Mouse (Mus musculus): ENCODE data around the gene M1ap. TPM values are rescaled to one million over a fixed set of nuclear protein-coding genes. Genes with fewer than 3 reads are reported as not detected.
A peak's percentile ranks its signal among the peaks of the same experiment; 100 is the strongest.

M1ap gene
- polyA plus RNA-seq, 1 experiment from 2014 or later: 8.2 TPM

GRCm38 (mm10) chr6:82913336-82914247 is 33.1 kb upstream of the M1ap start:
- ATAC-seq (replicated peaks; ENCODE audit: low FRiP score) (no peak), DNase-seq (ENCODE audit: low spot score) (no peak)
- 56% methylated on average over 28 of the region's 28 CpGs for WGBS
- Histone ChIP-seq H3K4me3 (ENCODE audit: low read depth, low read length) (no peak overlapping the region), H3K9ac (ENCODE audit: low read depth, low read length) (no peak overlapping the region), H3K27me3 (replicated peaks; ENCODE audit: control insufficient read depth, insufficient read depth, low read length) (no peaks in the 10 kb centered on the region), H3K4me2 (peak overlapping the region; percentile 23; the same call in 1 of the 2 replicates), H3K27ac (ENCODE audit: low read depth, low read length) (no peak overlapping the region), H3K4me1 (replicated peaks; ENCODE audit: control insufficient read depth, insufficient read depth, low read length) (no peaks in the 10 kb centered on the region), H3K36me3 (ENCODE audit: control insufficient read depth, insufficient read depth, low read length) (no peaks in the 10 kb centered on the region), H3K9me3 (ENCODE audit: control insufficient read depth, low read length) (no peaks in the 10 kb centered on the region)

GRCm38 (mm10) chr6:82915889-82916288 is 30.8 kb upstream of the M1ap start:
- H3K9me3 ChIP-seq (ENCODE audit: control insufficient read depth, low read length): no peaks in the 10 kb centered on the region
- no peaks in the 10 kb centered on the region for H3K36me3 ChIP-seq (ENCODE audit: control insufficient read depth, insufficient read depth, low read length)
- ATAC-seq (replicated peaks; ENCODE audit: low FRiP score) (no peak), DNase-seq (ENCODE audit: low spot score) (no peak)
- H3K4me3 ChIP-seq (ENCODE audit: low read depth, low read length): no peak overlapping the region
- H3K27me3 ChIP-seq (replicated peaks; ENCODE audit: control insufficient read depth, insufficient read depth, low read length): no peaks in the 10 kb centered on the region
- H3K4me2 ChIP-seq: no peak overlapping the region
- H3K27ac ChIP-seq (ENCODE audit: low read depth, low read length): no peak overlapping the region
- WGBS: 13% methylated on average over 3 of the region's 3 CpGs
- no peaks in the 10 kb centered on the region for H3K4me1 ChIP-seq (replicated peaks; ENCODE audit: control insufficient read depth, insufficient read depth, low read length)
- H3K9ac ChIP-seq (ENCODE audit: low read depth, low read length): no peak overlapping the region

GRCm38 (mm10) chr6:82916459-82916858 is 30.2 kb upstream of the M1ap start:
- DNase-seq (ENCODE audit: low spot score) (no peak), ATAC-seq (replicated peaks; ENCODE audit: low FRiP score) (no peak)
- Histone ChIP-seq H3K4me3 (ENCODE audit: low read depth, low read length) (no peak overlapping the region), H3K4me2 (no peak overlapping the region), H3K27ac (ENCODE audit: low read depth, low read length) (no peak overlapping the region), H3K27me3 (replicated peaks; ENCODE audit: control insufficient read depth, insufficient read depth, low read length) (no peaks in the 10 kb centered on the region), H3K36me3 (ENCODE audit: control insufficient read depth, insufficient read depth, low read length) (no peaks in the 10 kb centered on the region), H3K9ac (ENCODE audit: low read depth, low read length) (no peak overlapping the region), H3K4me1 (replicated peaks; ENCODE audit: control insufficient read depth, insufficient read depth, low read length) (no peaks in the 10 kb centered on the region), H3K9me3 (ENCODE audit: control insufficient read depth, low read length) (no peaks in the 10 kb centered on the region)
- whole genome bisulfite sequencing: 87% methylated on average over 4 of the region's 4 CpGs

- ATAC-seq (replicated peaks; ENCODE audit: low FRiP score) (no peak), DNase-seq (ENCODE audit: low spot score) (no peak)
- H3K27me3 ChIP-seq (replicated peaks; ENCODE audit: control insufficient read depth, insufficient read depth, low read length): no peaks in the 10 kb centered on the region
- H3K36me3 ChIP-seq (ENCODE audit: control insufficient read depth, insufficient read depth, low read length): no peaks in the 10 kb centered on the region
- H3K27ac ChIP-seq (ENCODE audit: low read depth, low read length): no peak overlapping the region
- no peaks in the 10 kb centered on the region for H3K4me1 ChIP-seq (replicated peaks; ENCODE audit: control insufficient read depth, insufficient read depth, low read length)
- H3K9ac ChIP-seq (ENCODE audit: low read depth, low read length): no peak overlapping the region
- H3K9me3 ChIP-seq (ENCODE audit: control insufficient read depth, low read length): no peaks in the 10 kb centered on the region
- WGBS: 71% methylated on average over 26 of the region's 26 CpGs
- H3K4me3 ChIP-seq (ENCODE audit: low read depth, low read length): no peak overlapping the region
- no peak overlapping the region for H3K4me2 ChIP-seq
These were observed 29.5 kb upstream of the M1ap start for GRCm38 (mm10) chr6:82917076-82917777.

- H3K27me3 ChIP-seq (replicated peaks; ENCODE audit: control insufficient read depth, insufficient read depth, low read length): no peaks in the 10 kb centered on the region
- H3K9ac ChIP-seq (ENCODE audit: low read depth, low read length): no peak overlapping the region
- no peak overlapping the region for H3K27ac ChIP-seq (ENCODE audit: low read depth, low read length)
- H3K4me2 ChIP-seq: no peak overlapping the region
- H3K9me3 ChIP-seq (ENCODE audit: control insufficient read depth, low read length): no peaks in the 10 kb centered on the region
- no peaks in the 10 kb centered on the region for H3K4me1 ChIP-seq (replicated peaks; ENCODE audit: control insufficient read depth, insufficient read depth, low read length)
- H3K4me3 ChIP-seq (ENCODE audit: low read depth, low read length): no peak overlapping the region
- ATAC-seq (replicated peaks; ENCODE audit: low FRiP score) (no peak; the same call in 1 of the 2 replicates), DNase-seq (ENCODE audit: low spot score) (no peak)
- WGBS: 16% methylated on average over 8 of the region's 8 CpGs
- no peaks in the 10 kb centered on the region for H3K36me3 ChIP-seq (ENCODE audit: control insufficient read depth, insufficient read depth, low read length)
These were observed 28.9 kb upstream of the M1ap start for GRCm38 (mm10) chr6:82917778-82918129.

- no peak for ATAC-seq (replicated peaks; ENCODE audit: low FRiP score)
- Histone ChIP-seq H3K27me3 (replicated peaks; ENCODE audit: control insufficient read depth, insufficient read depth, low read length) (no peaks in the 10 kb centered on the region), H3K4me2 (no peak overlapping the region), H3K9me3 (ENCODE audit: control insufficient read depth, low read length) (no peaks in the 10 kb centered on the region), H3K36me3 (ENCODE audit: control insufficient read depth, insufficient read depth, low read length) (no peaks in the 10 kb centered on the region), H3K4me3 (ENCODE audit: low read depth, low read length) (no peak overlapping the region), H3K27ac (ENCODE audit: low read depth, low read length) (no peak overlapping the region), H3K4me1 (replicated peaks; ENCODE audit: control insufficient read depth, insufficient read depth, low read length) (no peaks in the 10 kb centered on the region), H3K9ac (ENCODE audit: low read depth, low read length) (no peak overlapping the region)
- DNase-seq (ENCODE audit: low spot score): no peak
- 74% methylated on average over 14 of the region's 14 CpGs for WGBS
These were observed 28.3 kb upstream of the M1ap start for GRCm38 (mm10) chr6:82918371-82918770.

- no peaks in the 10 kb centered on the region for H3K9me3 ChIP-seq (ENCODE audit: control insufficient read depth, low read length)
- no peak for DNase-seq (ENCODE audit: low spot score)
- no peaks in the 10 kb centered on the region for H3K36me3 ChIP-seq (ENCODE audit: control insufficient read depth, insufficient read depth, low read length)
- H3K27me3 ChIP-seq (replicated peaks; ENCODE audit: control insufficient read depth, insufficient read depth, low read length): no peaks in the 10 kb centered on the region
- H3K4me3 ChIP-seq (ENCODE audit: low read depth, low read length): no peak overlapping the region
- no peak overlapping the region for H3K4me2 ChIP-seq
- no peak overlapping the region for H3K27ac ChIP-seq (ENCODE audit: low read depth, low read length)
- no peak overlapping the region for H3K9ac ChIP-seq (ENCODE audit: low read depth, low read length)
- no peak for ATAC-seq (replicated peaks; ENCODE audit: low FRiP score)
- WGBS: 44% methylated on average over 8 of the region's 8 CpGs
- H3K4me1 ChIP-seq (replicated peaks; ENCODE audit: control insufficient read depth, insufficient read depth, low read length): no peaks in the 10 kb centered on the region
These were observed 27.2 kb upstream of the M1ap start for GRCm38 (mm10) chr6:82919520-82919919.

GRCm38 (mm10) chr6:82921426-82922224 is 25.1 kb upstream of the M1ap start:
- Histone ChIP-seq H3K36me3 (ENCODE audit: control insufficient read depth, insufficient read depth, low read length) (no peaks in the 10 kb centered on the region), H3K4me2 (no peak overlapping the region), H3K9me3 (ENCODE audit: control insufficient read depth, low read length) (no peaks in the 10 kb centered on the region), H3K27me3 (replicated peaks; ENCODE audit: control insufficient read depth, insufficient read depth, low read length) (no peaks in the 10 kb centered on the region; the same call in 1 of the 2 replicates), H3K9ac (ENCODE audit: low read depth, low read length) (no peak overlapping the region), H3K27ac (ENCODE audit: low read depth, low read length) (no peak overlapping the region), H3K4me3 (ENCODE audit: low read depth, low read length) (no peak overlapping the region), H3K4me1 (replicated peaks; ENCODE audit: control insufficient read depth, insufficient read depth, low read length) (no peaks in the 10 kb centered on the region)
- 64% methylated on average over 9 of the region's 9 CpGs for WGBS
- DNase-seq (ENCODE audit: low spot score) (no peak), ATAC-seq (replicated peaks; ENCODE audit: low FRiP score) (no peak)

Measured in liver, embryonic 11.5 days (tissue).